ENCODE assay signal across 9 mouse cellular contexts in genomic region chr13:104694612-104695355, GRCm38 (mm10).
DNase-seq lines count a peak whose midpoint lies in the region; ATAC-seq and TF ChIP-seq lines count a peak whose summit lies in the region.
"Had no signal": no experiment of that assay in that cellular context is flagged by ENCODE, and none has a peak within 500 bp of the region (broad histone marks: within the 10 kb centered on the region; RNA-seq: fewer than 3 reads in every experiment).

No protein-coding gene starts in this region.

- H3K36me3 ChIP-seq in kidney, embryonic 15.5 days, result no peaks in the 10 kb centered on the region
- no peaks in the 10 kb centered on the region for H3K36me3 ChIP-seq in hindbrain, embryonic 14.5 days (replicated peaks; ENCODE audit: control insufficient read depth, insufficient read depth)
- no peaks in the 10 kb centered on the region for H3K36me3 ChIP-seq in limb, embryonic 14.5 days (ENCODE audit: control insufficient read depth, insufficient read depth, low read length)

- ATAC-seq in kidney, embryonic 15.5 days (replicated peaks; ENCODE audit: low FRiP score), result no peak; the same call in 1 of the 2 replicates
- peak; percentile 88 for ATAC-seq in hindbrain, embryonic 14.5 days (ENCODE audit: low FRiP score)
- ATAC-seq in limb, embryonic 14.5 days (ENCODE audit: low FRiP score, low read depth), result no peak

- no peak for TF ChIP-seq CTCF in embryonic fibroblast, embryonic 13.5 days (IDR thresholded peaks at IDR 0.05; ENCODE audit: borderline replicate concordance, insufficient read depth, low read length)

- no peak overlapping the region for H3K4me3 ChIP-seq in kidney, embryonic 15.5 days (replicated peaks)
- H3K4me3 ChIP-seq in embryonic fibroblast, embryonic 13.5 days (ENCODE audit: insufficient read depth, low read length), result no peak overlapping the region
- H3K4me3 ChIP-seq in hindbrain, embryonic 14.5 days (replicated peaks; ENCODE audit: low read length), result no peak overlapping the region
- no peak overlapping the region for H3K4me3 ChIP-seq in limb, embryonic 14.5 days (replicated peaks; ENCODE audit: low read length)

- peaks cover 10% of the 10 kb centered on the region for H3K4me1 ChIP-seq in kidney, embryonic 15.5 days
- peaks cover 14% of the 10 kb centered on the region for H3K4me1 ChIP-seq in embryonic fibroblast, embryonic 13.5 days (ENCODE audit: control insufficient read depth, insufficient read depth, low read length)
- H3K4me1 ChIP-seq in hindbrain, embryonic 14.5 days (replicated peaks; ENCODE audit: control insufficient read depth, insufficient read depth, low read length), result no peaks in the 10 kb centered on the region; the same call in 1 of the 2 replicates
- H3K4me1 ChIP-seq in limb, embryonic 14.5 days (ENCODE audit: control insufficient read depth, insufficient read depth, low read length), result peaks cover 3% of the 10 kb centered on the region; the same call in 1 of the 2 replicates

- WGBS in kidney, embryonic 15.5 days, result 56% methylated on average over 6 of the region's 6 CpGs
- 51% methylated on average over 6 of the region's 6 CpGs for WGBS in hindbrain, embryonic 14.5 days
- WGBS in limb, embryonic 14.5 days, result 38% methylated on average over 6 of the region's 6 CpGs

- H3K9ac ChIP-seq in kidney, embryonic 15.5 days, result no peak overlapping the region
- no peak overlapping the region for H3K9ac ChIP-seq in hindbrain, embryonic 14.5 days
- no peak overlapping the region for H3K9ac ChIP-seq in limb, embryonic 14.5 days (ENCODE audit: low read depth, low read length, severe bottlenecking)

- no peak overlapping the region for H3K4me2 ChIP-seq in kidney, embryonic 15.5 days
- H3K4me2 ChIP-seq in hindbrain, embryonic 14.5 days (replicated peaks), result no peak overlapping the region
- no peak overlapping the region for H3K4me2 ChIP-seq in limb, embryonic 14.5 days (replicated peaks; ENCODE audit: low read depth, low read length, severe bottlenecking)

- H3K9me3 ChIP-seq in kidney, embryonic 15.5 days (replicated peaks), result no peaks in the 10 kb centered on the region
- no peaks in the 10 kb centered on the region for H3K9me3 ChIP-seq in hindbrain, embryonic 14.5 days (ENCODE audit: control insufficient read depth, low read length)
- no peaks in the 10 kb centered on the region for H3K9me3 ChIP-seq in limb, embryonic 14.5 days (ENCODE audit: control insufficient read depth, low read length)

- peak; percentile 5 for DNase-seq in kidney, adult 11 months
- peak; percentile 59 for DNase-seq in adipocyte (ENCODE audit: low spot score)
- peak; percentile 80 for DNase-seq in hindbrain, embryonic 14.5 days (ENCODE audit: low spot score)
- DNase-seq in limb, embryonic 14.5 days (ENCODE audit: low spot score), result peak; percentile 61
- DNase-seq in skeletal muscle tissue, adult 2 months (ENCODE audit: low read depth, low spot score), result peak; percentile 39
- no peak for DNase-seq in spleen, adult 18-20 months

- H3K27me3 ChIP-seq in kidney, embryonic 15.5 days, result no peaks in the 10 kb centered on the region
- no peaks in the 10 kb centered on the region for H3K27me3 ChIP-seq in hindbrain, embryonic 14.5 days (ENCODE audit: control insufficient read depth, insufficient read depth, low read length)
- no peaks in the 10 kb centered on the region for H3K27me3 ChIP-seq in limb, embryonic 14.5 days (ENCODE audit: control insufficient read depth, insufficient read depth, low read length)

- no peak overlapping the region for H3K27ac ChIP-seq in kidney, embryonic 15.5 days
- peak overlapping the region; percentile 95 for H3K27ac ChIP-seq in embryonic fibroblast, embryonic 13.5 days (ENCODE audit: insufficient read depth, low read length)
- peak overlapping the region; percentile 51; the same call in 1 of the 2 replicates for H3K27ac ChIP-seq in hindbrain, embryonic 14.5 days
- no peak overlapping the region for H3K27ac ChIP-seq in limb, embryonic 14.5 days (replicated peaks; ENCODE audit: low read depth, low read length)
- H3K27ac ChIP-seq: macrophage had no signal

- peak; percentile 46; the same call in 1 of the 2 replicates for TF ChIP-seq POLR2A in embryonic fibroblast, embryonic 13.5 days (IDR thresholded peaks at IDR 0.05; ENCODE audit: low read depth, low read length)
- TF ChIP-seq POLR2A in limb, embryonic 14.5 days (IDR thresholded peaks at IDR 0.05; ENCODE audit: borderline replicate concordance, extremely low read depth, insufficient read depth, insufficient read length), result no peak

Comparison
In these comparisons a context has a peak if more than half of its experiments do, and no peak if none do; other contexts are left out.
1. DNase-seq: peak in kidney, adult 11 months (single experiment), adipocyte (single experiment), hindbrain, embryonic 14.5 days (single experiment), limb, embryonic 14.5 days (single experiment) and skeletal muscle tissue, adult 2 months (single experiment); none in spleen, adult 18-20 months (0 of 2).
2. H3K27ac ChIP-seq: peak in embryonic fibroblast, embryonic 13.5 days (single experiment) and hindbrain, embryonic 14.5 days (single experiment); none in kidney, embryonic 15.5 days (single experiment) and limb, embryonic 14.5 days (single experiment).